Mouse (Mus musculus): ENCODE measurements around the gene Lyg1.

DNA sequence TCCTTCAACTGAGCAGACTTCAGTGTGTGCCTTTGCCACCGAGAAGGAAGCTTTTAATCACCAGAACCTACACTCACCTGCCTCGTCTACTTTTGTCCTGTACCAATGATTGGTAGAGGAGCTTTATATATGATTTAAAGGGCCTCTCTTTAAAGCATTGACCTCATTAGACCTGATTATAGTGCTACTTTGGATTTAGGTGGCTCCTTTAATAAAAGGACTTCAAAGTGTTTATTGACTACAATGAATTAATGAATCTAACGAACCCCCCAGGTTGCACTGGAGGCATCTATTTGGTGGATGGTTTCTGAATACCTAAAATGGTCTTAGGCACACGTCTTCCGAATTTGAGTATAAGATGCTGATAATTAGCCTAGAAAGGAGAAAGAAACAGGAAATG, 41.2 kb downstream of the Lyg1 start, which contains the start of gene Lyg2:
- TF ChIP-seq CTCF (IDR thresholded peaks at IDR 0.05; ENCODE audit: low read depth, low read length) (no peak), POLR2A (IDR thresholded peaks at IDR 0.05; ENCODE audit: extremely low read depth, insufficient read depth, low read length) (no peak)

All from liver, adult 2 months (tissue).